Mouse (Mus musculus) hindbrain, embryonic 16.5 days (tissue): ENCODE results near the gene Smndc1. TPM values are rescaled to one million over a fixed set of nuclear protein-coding genes. Genes with fewer than 3 reads are reported as not detected.

Experiments
- ATAC-seq: fragments of 200-750 bp; cut with Nextera tagmentation; 2 replicates; pipeline ENCODE4 v1.8.0; 2017; ENCODE audit warnings: moderate TSS enrichment, moderate library complexity
- H3K27ac ChIP-seq: fragments of 300-500 bp; sonication (generic); 2 replicates; pipeline ENCODE4 v1.5.1; 2014; ENCODE audit warnings: low read depth, mild to moderate bottlenecking, control low read depth, low read length, moderate library complexity
- H3K27me3 ChIP-seq: fragments of 300-500 bp; sonication (generic); replicated peaks from 2 replicates; pipeline ENCODE4 v1.6.1; 2014; ENCODE audit warnings: low read length; ENCODE audit not compliant: control insufficient read depth, insufficient read depth
- H3K36me3 ChIP-seq: fragments of 300-500 bp; sonication (generic); 2 replicates; pipeline ENCODE4 v1.6.1; 2014; ENCODE audit warnings: mild to moderate bottlenecking, low read length, moderate library complexity, mixed read lengths; ENCODE audit not compliant: control insufficient read depth, insufficient read depth
- H3K4me1 ChIP-seq: fragments of 300-500 bp; sonication (generic); 2 replicates; pipeline ENCODE4 v1.6.1; 2014; ENCODE audit warnings: low read depth, low read length; ENCODE audit not compliant: control insufficient read depth, insufficient read depth
- H3K4me2 ChIP-seq: fragments of 300-500 bp; sonication (generic); 2 replicates; pipeline ENCODE4 v1.6.1; 2014; ENCODE audit warnings: mild to moderate bottlenecking, low read length, control low read depth, moderate library complexity
- H3K4me3 ChIP-seq: fragments of 300-500 bp; sonication (generic); 2 replicates; pipeline ENCODE4 v1.5.1; 2014; ENCODE audit warnings: mild to moderate bottlenecking, low read length, control low read depth, moderate library complexity
- H3K9ac ChIP-seq: fragments of 300-500 bp; sonication (generic); 2 replicates; pipeline ENCODE4 v1.6.1; 2014; ENCODE audit warnings: low read depth, mild to moderate bottlenecking, control low read depth, low read length, moderate library complexity
- H3K9me3 ChIP-seq: fragments of 300-500 bp; sonication (generic); 2 replicates; pipeline ENCODE4 v1.6.1; 2014; ENCODE audit warnings: mild to moderate bottlenecking, low read length, moderate library complexity; ENCODE audit not compliant: control insufficient read depth
- WGBS: fragments of 180-500 bp; shearing (Covaris S2); extraction: QIAGEN DNeasy Blood & Tissue Kit; methylation state at CpG from one replicate; pipeline ENCODE4 v1.1.7; 2014; 5-methylcytosine and 5-hydroxymethylcytosine counted together
- polyA plus RNA-seq: library from polyadenylated mRNA; unstranded; fragments of >200 nt; fragmentation: Nextera tagmentation; extraction: Ambion mirVana; gene quantifications from 2 replicates; pipeline ENCODE4 v1.2.1, GENCODE M21; 2015

The Smndc1 gene
- 26.9 and 29.8 TPM in 2 replicates for polyA plus RNA-seq

GRCm38 (mm10) chr19:53390495-53391007 is at the start of gene Smndc1:
TSS of gene Smndc1 (minus strand) at chr19:53390578.
- Histone ChIP-seq H3K9ac (peak within 1 kb of the TSS; percentile 95), H3K9me3 (no peaks in the 10 kb centered on the region), H3K4me2 (peak within 1 kb of the TSS; percentile 85), H3K4me3 (peak within 1 kb of the TSS; percentile 100), H3K27ac (peak within 1 kb of the TSS; percentile 97), H3K4me1 (peaks cover 14% of the 10 kb centered on the region), H3K36me3 (peaks cover 12% of the 10 kb centered on the region), H3K27me3 (no peaks in the 10 kb centered on the region)
- peak; percentile 98 for ATAC-seq
- under 1% methylated on average over 48 of the region's 48 CpGs for WGBS

DNA sequence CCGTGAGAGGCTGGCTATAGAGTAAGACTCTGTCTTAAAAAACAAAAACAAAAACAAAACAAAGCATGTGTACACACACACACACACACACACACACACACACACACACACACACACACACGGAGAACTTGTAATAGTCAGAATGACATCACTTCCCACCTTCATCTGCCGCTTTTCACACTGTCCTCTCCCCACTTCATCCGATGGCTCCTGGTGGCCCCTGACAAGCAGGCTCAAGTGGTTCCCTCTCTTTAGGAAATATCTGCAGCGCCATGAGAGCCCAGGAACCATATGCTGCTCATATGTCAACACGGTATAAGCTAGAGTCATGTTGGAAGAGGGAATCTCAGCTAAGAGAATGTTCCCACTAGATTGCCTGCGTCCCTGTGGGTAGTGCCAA is 49.0 kb upstream of the Smndc1 start:
- H3K4me1 ChIP-seq: peaks cover 4% of the 10 kb centered on the region
- H3K36me3 ChIP-seq: no peaks in the 10 kb centered on the region
- WGBS: 73% methylated on average over 7 of the region's 7 CpGs
- no peak overlapping the region for H3K27ac ChIP-seq
- H3K4me2 ChIP-seq: no peak overlapping the region
- H3K9me3 ChIP-seq: no peaks in the 10 kb centered on the region
- no peak overlapping the region for H3K4me3 ChIP-seq
- no peak for ATAC-seq
- no peaks in the 10 kb centered on the region for H3K27me3 ChIP-seq
- no peak overlapping the region for H3K9ac ChIP-seq

DNA sequence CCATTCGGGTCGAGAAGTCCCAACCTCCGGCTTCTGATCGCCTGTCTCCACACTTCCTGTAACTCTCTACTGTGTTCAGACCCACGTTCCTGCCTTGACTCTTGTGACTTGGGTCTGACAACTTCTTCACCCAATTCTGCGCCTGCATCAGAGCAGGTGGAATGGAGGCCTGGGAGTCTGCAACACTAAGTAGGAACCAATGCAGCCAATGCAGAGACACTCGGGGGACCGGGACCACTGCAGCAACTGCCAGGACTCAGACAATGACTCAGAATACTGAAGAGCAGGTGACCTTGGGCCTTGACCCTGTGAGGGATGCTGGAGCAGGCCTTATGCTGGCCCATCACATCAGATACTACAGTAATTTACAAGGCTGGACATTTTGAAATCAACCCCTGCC is 47.6 kb upstream of the Smndc1 start:
- 95% methylated on average over 8 of the region's 8 CpGs for WGBS
- Histone ChIP-seq H3K4me3 (no peak overlapping the region), H3K27ac (no peak overlapping the region), H3K9ac (no peak overlapping the region), H3K4me1 (peaks cover 4% of the 10 kb centered on the region), H3K4me2 (no peak overlapping the region), H3K36me3 (no peaks in the 10 kb centered on the region), H3K27me3 (no peaks in the 10 kb centered on the region), H3K9me3 (no peaks in the 10 kb centered on the region)
- no peak for ATAC-seq

GRCm38 (mm10) chr19:53437311-53437958 is 47.1 kb upstream of the Smndc1 start:
- WGBS: 61% methylated on average over 8 of the region's 8 CpGs
- Histone ChIP-seq H3K9ac (no peak overlapping the region), H3K4me2 (no peak overlapping the region)

GRCm38 (mm10) chr19:53433949-53434689 is 43.7 kb upstream of the Smndc1 start:
- no peak overlapping the region for H3K27ac ChIP-seq
- no peaks in the 10 kb centered on the region for H3K9me3 ChIP-seq
- no peak overlapping the region for H3K9ac ChIP-seq
- H3K27me3 ChIP-seq: peaks cover 2% of the 10 kb centered on the region; the same call in 1 of the 2 replicates
- no peaks in the 10 kb centered on the region for H3K36me3 ChIP-seq
- H3K4me2 ChIP-seq: no peak overlapping the region
- ATAC-seq: no peak
- peaks cover 8% of the 10 kb centered on the region for H3K4me1 ChIP-seq
- no peak overlapping the region for H3K4me3 ChIP-seq
- 84% methylated on average over 10 of the region's 10 CpGs for WGBS

More at GRCm38 (mm10) chr19:53437311-53437958, 47.1 kb upstream of the Smndc1 start:
- Histone ChIP-seq H3K36me3 (no peaks in the 10 kb centered on the region), H3K27ac (no peak overlapping the region), H3K9me3 (no peaks in the 10 kb centered on the region), H3K4me1 (peaks cover 4% of the 10 kb centered on the region), H3K4me3 (no peak overlapping the region), H3K27me3 (peaks cover 2% of the 10 kb centered on the region; the same call in 1 of the 2 replicates)
- no peak for ATAC-seq

DNA sequence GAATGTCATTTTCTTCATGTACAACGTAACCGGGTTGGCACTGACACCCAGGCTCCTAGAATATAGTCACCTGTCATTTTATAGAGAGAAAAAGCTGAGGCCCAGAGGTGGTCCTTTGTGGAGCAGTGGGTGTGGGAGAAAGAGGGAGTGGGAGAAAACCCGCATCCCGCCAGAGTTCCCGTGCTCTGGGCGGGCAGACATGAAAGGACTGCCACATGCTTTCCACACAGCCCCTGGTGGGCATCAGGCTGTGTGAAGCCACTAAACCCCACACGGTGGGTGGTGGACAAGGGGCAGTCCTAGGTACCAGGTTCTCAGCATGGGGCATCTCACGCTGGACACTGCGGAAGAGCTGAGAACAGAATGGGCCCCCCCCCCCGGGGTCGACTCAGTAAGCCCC is 40.6 kb upstream of the Smndc1 start:
- no peak for ATAC-seq
- WGBS: 78% methylated on average over 11 of the region's 11 CpGs
- H3K4me3 ChIP-seq: no peak overlapping the region
- H3K4me2 ChIP-seq: no peak overlapping the region
- no peak overlapping the region for H3K9ac ChIP-seq
- H3K27ac ChIP-seq: no peak overlapping the region; the same call in 1 of the 2 replicates
- H3K9me3 ChIP-seq: no peaks in the 10 kb centered on the region
- peaks cover 2% of the 10 kb centered on the region; the same call in 1 of the 2 replicates for H3K27me3 ChIP-seq
- peaks cover 12% of the 10 kb centered on the region for H3K4me1 ChIP-seq
- no peaks in the 10 kb centered on the region for H3K36me3 ChIP-seq

DNA sequence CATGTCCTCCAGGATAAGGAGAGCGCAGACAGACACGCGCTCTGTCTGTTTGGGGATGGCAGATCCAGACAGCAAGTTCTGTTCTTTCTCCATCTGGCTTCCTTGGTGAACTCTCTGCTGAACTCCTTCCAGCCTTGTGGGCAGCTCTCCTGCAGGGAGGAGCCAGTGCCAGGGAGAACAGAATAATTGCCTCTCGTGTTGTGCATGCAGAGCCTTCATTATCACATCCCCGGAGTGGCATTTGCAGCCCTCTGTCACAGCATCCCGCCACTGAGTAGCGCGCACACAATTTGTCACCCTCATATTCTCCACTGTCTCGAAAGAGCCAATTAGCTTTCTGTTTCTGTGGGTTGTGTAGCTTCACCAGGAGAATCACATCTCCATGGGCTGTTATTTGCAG is 40.0 kb upstream of the Smndc1 start:
- no peak overlapping the region for H3K4me3 ChIP-seq
- no peaks in the 10 kb centered on the region for H3K36me3 ChIP-seq
- peaks cover 2% of the 10 kb centered on the region; the same call in 1 of the 2 replicates for H3K27me3 ChIP-seq
- H3K9ac ChIP-seq: no peak overlapping the region
- H3K4me2 ChIP-seq: 0 out of 2 replicates have a peak overlapping the region, but pooled peaks have one; percentile 16
- no peaks in the 10 kb centered on the region for H3K9me3 ChIP-seq
- peaks cover 12% of the 10 kb centered on the region for H3K4me1 ChIP-seq
- peak overlapping the region; percentile 55 for H3K27ac ChIP-seq
- peak; percentile 84 for ATAC-seq
- WGBS: 25% methylated on average over 9 of the region's 9 CpGs

- Histone ChIP-seq H3K4me2 (no peak overlapping the region), H3K9me3 (no peaks in the 10 kb centered on the region), H3K27me3 (peaks cover 2% of the 10 kb centered on the region; the same call in 1 of the 2 replicates), H3K36me3 (no peaks in the 10 kb centered on the region), H3K4me1 (peaks cover 12% of the 10 kb centered on the region), H3K27ac (peak overlapping the region; percentile 37; the same call in 1 of the 2 replicates), H3K9ac (no peak overlapping the region), H3K4me3 (no peak overlapping the region)
- ATAC-seq: no peak; the same call in 1 of the 2 replicates
- WGBS: 60% methylated on average over 8 of the region's 8 CpGs
These were observed 37.4 kb upstream of the Smndc1 start for GRCm38 (mm10) chr19:53427817-53428216.

DNA sequence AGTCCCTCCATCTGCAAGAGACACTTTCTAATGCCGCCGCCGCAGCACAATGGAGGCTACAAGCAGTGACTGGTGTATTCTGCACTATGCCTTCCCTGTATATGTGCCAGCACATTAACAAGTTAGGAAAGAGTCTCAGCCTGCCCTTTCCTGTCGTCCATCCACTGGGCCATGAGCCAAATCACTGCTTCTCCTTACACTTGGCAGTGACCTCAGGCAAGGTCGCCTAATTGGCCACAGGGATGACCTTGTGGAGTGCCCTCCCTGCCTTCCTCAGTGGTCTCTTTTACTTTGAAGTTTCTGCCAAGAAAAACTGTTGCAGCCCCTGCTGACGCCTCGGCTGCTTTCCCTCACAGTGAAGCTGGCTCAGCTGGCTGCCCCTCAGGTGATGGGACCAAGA is 37.0 kb upstream of the Smndc1 start:
- no peaks in the 10 kb centered on the region for H3K27me3 ChIP-seq
- H3K4me3 ChIP-seq: no peak overlapping the region
- WGBS: 49% methylated on average over 7 of the region's 7 CpGs
- no peak overlapping the region for H3K4me2 ChIP-seq
- no peaks in the 10 kb centered on the region for H3K9me3 ChIP-seq
- H3K4me1 ChIP-seq: peaks cover 12% of the 10 kb centered on the region
- ATAC-seq: no peak; the same call in 1 of the 2 replicates
- H3K27ac ChIP-seq: peak overlapping the region; percentile 32; the same call in 1 of the 2 replicates
- no peaks in the 10 kb centered on the region for H3K36me3 ChIP-seq
- H3K9ac ChIP-seq: no peak overlapping the region
